Mouse (Mus musculus): ENCODE data around the gene Slc35g1. TPM values are rescaled to one million over a fixed set of nuclear protein-coding genes. Genes with fewer than 3 reads are reported as not detected.
"Not testable (repeated sequence)": the region's sequence is repeated elsewhere in the genome, so short reads cannot be mapped to it uniquely, and the experiment has no call there.

Gene Slc35g1
- polyA plus RNA-seq, 1 experiment = 2.3 TPM

GRCm38 (mm10) chr19:38357956-38358623 lies 37.7 kb upstream of the Slc35g1 start:
- no peak for DNase-seq
- no peaks in the 10 kb centered on the region for H3K4me1 ChIP-seq (ENCODE audit: control insufficient read depth, insufficient read depth, low read length)

GRCm38 (mm10) chr19:38359287-38359686 lies 36.5 kb upstream of the Slc35g1 start:
- 69% methylated on average over 1 of the region's 1 CpGs for WGBS
- no peak for DNase-seq
- no peaks in the 10 kb centered on the region for H3K4me1 ChIP-seq (ENCODE audit: control insufficient read depth, insufficient read depth, low read length)
- TF ChIP-seq CTCF (IDR thresholded peaks at IDR 0.05; ENCODE audit: insufficient read depth, low read length) (no peak), POLR2A (IDR thresholded peaks at IDR 0.05; ENCODE audit: borderline replicate concordance, extremely low read depth, low read depth, low read length) (no peak)
- no peak overlapping the region for H3K4me3 ChIP-seq (replicated peaks; ENCODE audit: extremely low read depth, low read depth, low read length)

More at GRCm38 (mm10) chr19:38357956-38358623, 37.7 kb upstream of the Slc35g1 start:
- 46% methylated on average over 9 of the region's 9 CpGs for WGBS
- no peak overlapping the region for H3K4me3 ChIP-seq (replicated peaks; ENCODE audit: extremely low read depth, low read depth, low read length)
- TF ChIP-seq CTCF (IDR thresholded peaks at IDR 0.05; ENCODE audit: insufficient read depth, low read length) (no peak), POLR2A (IDR thresholded peaks at IDR 0.05; ENCODE audit: borderline replicate concordance, extremely low read depth, low read depth, low read length) (no peak)

GRCm38 (mm10) chr19:38361850-38362249 lies 33.9 kb upstream of the Slc35g1 start:
- Histone ChIP-seq H3K4me3 (replicated peaks; ENCODE audit: extremely low read depth, low read depth, low read length) (no peak overlapping the region), H3K4me1 (ENCODE audit: control insufficient read depth, insufficient read depth, low read length) (no peaks in the 10 kb centered on the region)
- TF ChIP-seq CTCF (IDR thresholded peaks at IDR 0.05; ENCODE audit: insufficient read depth, low read length) (no peak), POLR2A (IDR thresholded peaks at IDR 0.05; ENCODE audit: borderline replicate concordance, extremely low read depth, low read depth, low read length) (no peak)
- DNase-seq = no peak
- WGBS = 62% methylated on average over 2 of the region's 2 CpGs

GRCm38 (mm10) chr19:38363358-38363757 lies 32.4 kb upstream of the Slc35g1 start:
- TF ChIP-seq CTCF (IDR thresholded peaks at IDR 0.05; ENCODE audit: insufficient read depth, low read length) (no peak), POLR2A (IDR thresholded peaks at IDR 0.05; ENCODE audit: borderline replicate concordance, extremely low read depth, low read depth, low read length) (no peak)
- H3K4me3 ChIP-seq (replicated peaks; ENCODE audit: extremely low read depth, low read depth, low read length) = no peak overlapping the region
- H3K4me1 ChIP-seq (ENCODE audit: control insufficient read depth, insufficient read depth, low read length) = no peaks in the 10 kb centered on the region
- 75% methylated on average over 1 of the region's 1 CpGs for WGBS
- DNase-seq = no peak

- DNase-seq = no peak
- Histone ChIP-seq H3K4me3 (replicated peaks; ENCODE audit: extremely low read depth, low read depth, low read length) (no peak overlapping the region), H3K4me1 (ENCODE audit: control insufficient read depth, insufficient read depth, low read length) (no peaks in the 10 kb centered on the region)
- 29% methylated on average over 6 of the region's 6 CpGs for WGBS
- no peak for TF ChIP-seq CTCF (IDR thresholded peaks at IDR 0.05; ENCODE audit: insufficient read depth, low read length)
- no peak for TF ChIP-seq POLR2A (IDR thresholded peaks at IDR 0.05; ENCODE audit: borderline replicate concordance, extremely low read depth, low read depth, low read length)
These were observed 31.7 kb upstream of the Slc35g1 start for GRCm38 (mm10) chr19:38363879-38364659.

- WGBS = 33% methylated on average over 11 of the region's 11 CpGs
- DNase-seq = no peak
- H3K4me3 ChIP-seq (replicated peaks; ENCODE audit: extremely low read depth, low read depth, low read length) = no peak overlapping the region
- no peaks in the 10 kb centered on the region for H3K4me1 ChIP-seq (ENCODE audit: control insufficient read depth, insufficient read depth, low read length)
- TF ChIP-seq CTCF (IDR thresholded peaks at IDR 0.05; ENCODE audit: insufficient read depth, low read length) = no peak
- TF ChIP-seq POLR2A (IDR thresholded peaks at IDR 0.05; ENCODE audit: borderline replicate concordance, extremely low read depth, low read depth, low read length) = no peak
These were observed 30.7 kb upstream of the Slc35g1 start for GRCm38 (mm10) chr19:38364939-38365614.

GRCm38 (mm10) chr19:38372460-38373102 lies 23.2 kb upstream of the Slc35g1 start:
- no peak overlapping the region for H3K4me3 ChIP-seq (replicated peaks; ENCODE audit: extremely low read depth, low read depth, low read length)
- WGBS = 29% methylated on average over 11 of the region's 11 CpGs
- DNase-seq = no peak
- TF ChIP-seq POLR2A (IDR thresholded peaks at IDR 0.05; ENCODE audit: borderline replicate concordance, extremely low read depth, low read depth, low read length) (no peak), CTCF (IDR thresholded peaks at IDR 0.05; ENCODE audit: insufficient read depth, low read length) (no peak)
- no peaks in the 10 kb centered on the region for H3K4me1 ChIP-seq (ENCODE audit: control insufficient read depth, insufficient read depth, low read length)

- 58% methylated on average over 2 of the region's 2 CpGs for WGBS
- no peak for TF ChIP-seq CTCF (IDR thresholded peaks at IDR 0.05; ENCODE audit: insufficient read depth, low read length)
- TF ChIP-seq POLR2A (IDR thresholded peaks at IDR 0.05; ENCODE audit: borderline replicate concordance, extremely low read depth, low read depth, low read length) = no peak
- H3K4me1 ChIP-seq (ENCODE audit: control insufficient read depth, insufficient read depth, low read length) = no peaks in the 10 kb centered on the region
- DNase-seq = no peak
- no peak overlapping the region for H3K4me3 ChIP-seq (replicated peaks; ENCODE audit: extremely low read depth, low read depth, low read length)
These were observed 22.4 kb upstream of the Slc35g1 start for GRCm38 (mm10) chr19:38373371-38373770.

- H3K4me3 ChIP-seq (replicated peaks; ENCODE audit: extremely low read depth, low read depth, low read length) = no peak overlapping the region
- no peak for DNase-seq
- 82% methylated on average over 12 of the region's 12 CpGs for WGBS
- H3K4me1 ChIP-seq (ENCODE audit: control insufficient read depth, insufficient read depth, low read length) = no peaks in the 10 kb centered on the region
- TF ChIP-seq POLR2A (IDR thresholded peaks at IDR 0.05; ENCODE audit: borderline replicate concordance, extremely low read depth, low read depth, low read length) (no peak), CTCF (IDR thresholded peaks at IDR 0.05; ENCODE audit: insufficient read depth, low read length) (no peak)
These were observed 12.0 kb upstream of the Slc35g1 start for GRCm38 (mm10) chr19:38383769-38384168.

GRCm38 (mm10) chr19:38387021-38387420 lies 8.8 kb upstream of the Slc35g1 start:
- not testable (repeated sequence) for H3K4me1 ChIP-seq (ENCODE audit: control insufficient read depth, insufficient read depth, low read length); H3K4me3 ChIP-seq (replicated peaks; ENCODE audit: extremely low read depth, low read depth, low read length); DNase-seq
- 83% methylated on average over 1 of the region's 1 CpGs for WGBS
